Mouse (Mus musculus): ENCODE results near the gene Cdk11b.

GRCm38 (mm10) chr4:155668689-155669597, 44.3 kb downstream of the Cdk11b start, which contains the start of gene Mib2:
- TF ChIP-seq CTCF (IDR thresholded peaks at IDR 0.05; ENCODE audit: low read depth, low read length) (no peak), GATA1 (IDR thresholded peaks at IDR 0.05; ENCODE audit: borderline replicate concordance, low read length) (no peak), TAL1 (conservative IDR thresholded peaks at IDR 0.05; ENCODE audit: low read depth, low read length) (no peak), GATA2 (IDR thresholded peaks at IDR 0.05; ENCODE audit: borderline replicate concordance, low read depth, low read length) (no peak)

All from G1E (cell line).